ENCODE assay signal across 20 mouse cellular contexts in the genomic region with DNA sequence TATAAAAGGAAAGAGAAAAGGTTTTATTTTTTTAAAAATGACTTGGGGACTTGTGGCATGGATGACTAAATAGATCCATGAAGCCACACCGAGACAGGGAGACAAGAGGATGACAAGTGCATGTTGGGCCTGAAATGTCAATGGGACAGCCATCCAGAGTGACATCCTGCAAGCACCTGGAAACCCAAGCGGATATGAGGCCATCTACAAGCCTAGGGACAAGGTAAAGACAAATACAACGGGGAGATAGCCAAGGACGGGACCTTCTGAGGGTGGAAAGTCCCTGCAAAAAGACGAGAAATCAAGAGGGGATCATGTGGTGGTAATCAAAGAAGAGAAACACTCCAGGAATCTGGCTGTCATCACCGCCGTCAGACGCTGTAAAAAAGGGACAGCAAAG. TPM values are rescaled to one million over a fixed set of nuclear protein-coding genes. Genes with fewer than 3 reads are reported as not detected.
A peak's percentile ranks its signal among the peaks of the same experiment; 100 is the strongest.
DNase-seq lines count a peak whose midpoint lies in the region; ATAC-seq and TF ChIP-seq lines count a peak whose summit lies in the region.
"Had no signal": no experiment of that assay in that cellular context is flagged by ENCODE, and none has a peak within 500 bp of the region (broad histone marks: within the 10 kb centered on the region; RNA-seq: fewer than 3 reads in every experiment).

No protein-coding gene starts in this region.

- no peak overlapping the region for H3K9ac ChIP-seq in embryonic facial prominence, embryonic 13.5 days
- H3K9ac ChIP-seq in heart, embryonic 15.5 days = no peak overlapping the region
- no peak overlapping the region for H3K9ac ChIP-seq in lung, postnatal 0 days (replicated peaks; ENCODE audit: low read depth)
- H3K9ac ChIP-seq: forebrain, embryonic 12.5 days; hindbrain, embryonic 15.5 days; midbrain, embryonic 12.5 days; neural tube, embryonic 15.5 days had no signal

- no peak overlapping the region for H3K4me3 ChIP-seq in embryonic facial prominence, embryonic 13.5 days
- H3K4me3 ChIP-seq in embryonic facial prominence, embryonic 10.5 days = no peak overlapping the region
- H3K4me3 ChIP-seq in heart, embryonic 15.5 days = no peak overlapping the region
- no peak overlapping the region for H3K4me3 ChIP-seq in lung, postnatal 0 days (ENCODE audit: low read depth, low read length)
- H3K4me3 ChIP-seq in macrophage (ENCODE audit: inconsistent target) = no peak overlapping the region
- H3K4me3 ChIP-seq: forebrain, embryonic 12.5 days; hindbrain, embryonic 15.5 days; midbrain, embryonic 12.5 days; myocyte; neural tube, embryonic 15.5 days had no signal

- TF ChIP-seq CTCF in lung, postnatal 0 days (IDR thresholded peaks at IDR 0.05) = no peak

- peaks cover 96% of the 10 kb centered on the region for H3K79me2 ChIP-seq in macrophage (ENCODE audit: inconsistent target)

- H3K36me3 ChIP-seq in embryonic facial prominence, embryonic 13.5 days = no peaks in the 10 kb centered on the region
- no peaks in the 10 kb centered on the region for H3K36me3 ChIP-seq in embryonic facial prominence, embryonic 10.5 days (replicated peaks)
- H3K36me3 ChIP-seq in heart, embryonic 15.5 days = no peaks in the 10 kb centered on the region
- no peaks in the 10 kb centered on the region for H3K36me3 ChIP-seq in lung, postnatal 0 days (ENCODE audit: insufficient read depth, low read length)
- H3K36me3 ChIP-seq in macrophage (ENCODE audit: inconsistent target) = peaks cover 21% of the 10 kb centered on the region; the same call in 1 of the 2 replicates
- H3K36me3 ChIP-seq: forebrain, embryonic 12.5 days; hindbrain, embryonic 15.5 days; midbrain, embryonic 12.5 days; neural tube, embryonic 15.5 days had no signal

- no peaks in the 10 kb centered on the region for H3K27me3 ChIP-seq in embryonic facial prominence, embryonic 13.5 days
- no peaks in the 10 kb centered on the region for H3K27me3 ChIP-seq in embryonic facial prominence, embryonic 10.5 days (replicated peaks; ENCODE audit: low read depth, poor library complexity, severe bottlenecking)
- H3K27me3 ChIP-seq in heart, embryonic 15.5 days = no peaks in the 10 kb centered on the region
- no peaks in the 10 kb centered on the region for H3K27me3 ChIP-seq in lung, postnatal 0 days (replicated peaks; ENCODE audit: insufficient read depth, low read length)
- H3K27me3 ChIP-seq: forebrain, embryonic 12.5 days; hindbrain, embryonic 15.5 days; midbrain, embryonic 12.5 days; neural tube, embryonic 15.5 days had no signal

- H3K9me3 ChIP-seq in embryonic facial prominence, embryonic 13.5 days = no peaks in the 10 kb centered on the region
- H3K9me3 ChIP-seq in embryonic facial prominence, embryonic 10.5 days = no peaks in the 10 kb centered on the region
- H3K9me3 ChIP-seq in heart, embryonic 15.5 days (replicated peaks) = no peaks in the 10 kb centered on the region
- H3K9me3 ChIP-seq in lung, postnatal 0 days (ENCODE audit: low read length) = no peaks in the 10 kb centered on the region
- H3K9me3 ChIP-seq: forebrain, embryonic 12.5 days; hindbrain, embryonic 15.5 days; midbrain, embryonic 12.5 days; neural tube, embryonic 15.5 days had no signal

- H3K27ac ChIP-seq in embryonic facial prominence, embryonic 13.5 days = 0 out of 2 replicates have a peak overlapping the region, but pooled peaks have one; percentile 23
- no peak overlapping the region for H3K27ac ChIP-seq in embryonic facial prominence, embryonic 10.5 days (replicated peaks)
- H3K27ac ChIP-seq in heart, embryonic 15.5 days = peak overlapping the region; percentile 67
- H3K27ac ChIP-seq in lung, postnatal 0 days (ENCODE audit: low read length) = peak overlapping the region; percentile 47
- H3K27ac ChIP-seq in macrophage = peak overlapping the region; percentile 97
- H3K27ac ChIP-seq: forebrain, embryonic 12.5 days; hindbrain, embryonic 15.5 days; midbrain, embryonic 12.5 days; neural tube, embryonic 15.5 days had no signal

- WGBS in embryonic facial prominence, embryonic 13.5 days = 51% methylated on average over 8 of the region's 8 CpGs
- WGBS in embryonic facial prominence, embryonic 10.5 days = 78% methylated on average over 8 of the region's 8 CpGs
- WGBS in heart, embryonic 15.5 days = 28% methylated on average over 8 of the region's 8 CpGs
- 54% methylated on average over 8 of the region's 8 CpGs for WGBS in lung, postnatal 0 days
- WGBS in macrophage (ENCODE audit: missing documents) = 95% methylated on average over 8 of the region's 8 CpGs

- no peak overlapping the region for H3K4me2 ChIP-seq in embryonic facial prominence, embryonic 13.5 days
- H3K4me2 ChIP-seq in heart, embryonic 15.5 days = no peak overlapping the region
- no peak overlapping the region for H3K4me2 ChIP-seq in lung, postnatal 0 days (replicated peaks; ENCODE audit: low read depth, low read length)
- H3K4me2 ChIP-seq: forebrain, embryonic 12.5 days; hindbrain, embryonic 15.5 days; liver, embryonic 11.5 days; midbrain, embryonic 12.5 days; neural tube, embryonic 15.5 days had no signal

- TF ChIP-seq EP300 in lung, postnatal 0 days (IDR thresholded peaks at IDR 0.05) = no peak

- intact Hi-C loops in heart, postnatal 10 days (cut with DNase I) = no loop called here

- no peak for ATAC-seq in embryonic facial prominence, embryonic 13.5 days (ENCODE audit: insufficient number of reproducible peaks, insufficient read depth, low FRiP score, low TSS enrichment, low read depth)
- ATAC-seq in heart, embryonic 15.5 days (replicated peaks; ENCODE audit: insufficient number of reproducible peaks, insufficient read depth, low FRiP score, low read depth) = no peak
- ATAC-seq in lung, postnatal 0 days = no peak

- DNase-seq in embryonic facial prominence, embryonic 10.5 days (ENCODE audit: low spot score) = no peak
- DNase-seq in heart, postnatal 10 days = no peak
- no peak for DNase-seq in lung, postnatal 0 days (ENCODE audit: low spot score)
- no peak for DNase-seq in lung, postnatal 4 days
- DNase-seq in liver = no peak
- DNase-seq: adrenal gland, adult 8-10 months; cerebellum, adult 2 months; gastrocnemius, postnatal 25 days; kidney, adult 11 months; lung, adult 2 months; right cerebral cortex, postnatal 4 days had no signal

- H3K4me1 ChIP-seq in embryonic facial prominence, embryonic 13.5 days = peaks cover 34% of the 10 kb centered on the region
- H3K4me1 ChIP-seq in embryonic facial prominence, embryonic 10.5 days = peaks cover 9% of the 10 kb centered on the region
- H3K4me1 ChIP-seq in heart, embryonic 15.5 days (replicated peaks) = peaks cover 55% of the 10 kb centered on the region
- H3K4me1 ChIP-seq in lung, postnatal 0 days (ENCODE audit: insufficient read depth, low read depth, low read length) = peaks cover 27% of the 10 kb centered on the region

RNA-seq across cellular contexts. Expression of gene Iqgap1, which starts 48.6 kb away (rescaled TPM):
- polyA plus RNA-seq in embryonic facial prominence, embryonic 13.5 days (2015; fragmentation: Nextera tagmentation; extraction: Ambion mirVana) = 56.0 and 61.2 TPM in 2 replicates
- polyA plus RNA-seq in embryonic facial prominence, embryonic 10.5 days (2016; fragmentation: Nextera tagmentation; extraction: Ambion mirVana) = 29.2 and 29.3 TPM in 2 replicates
- polyA plus RNA-seq in heart, embryonic 15.5 days (2015; fragmentation: Nextera tagmentation; extraction: Ambion mirVana) = 35.6 and 49.4 TPM in 2 replicates
- 10 to 100 TPM; 74.3 to 74.9 TPM for total RNA-seq in heart, postnatal 10 days (2021)
- 153 and 183 TPM in 2 replicates for polyA plus RNA-seq in lung, postnatal 0 days (2015; fragmentation: Nextera tagmentation; extraction: Ambion mirVana)
- 1,000 to 10,000 TPM in 19 of 26 experiments, 100 to 1,000 TPM in 7; 688 to 3,418 (median 1,422) TPM for total RNA-seq in macrophage (2018; cell fraction: chromatin; rRNA removed)
- 100 to 1,000 TPM; 187 to 587 (median 339) TPM for total RNA-seq in macrophage (2018; cell fraction: cytosol; rRNA removed)
- total RNA-seq in macrophage (2018; cell fraction: nucleus; rRNA removed) = 1,000 to 10,000 TPM in 10 of 26 experiments, 100 to 1,000 TPM in 16; 382 to 1,913 (median 872) TPM
- polyA plus RNA-seq in macrophage (2018) = 294 to 476 TPM (median 316 TPM) in 3 replicates
